Mouse (Mus musculus) thymus, postnatal 36 days (tissue): ENCODE results near the gene Srd5a1.

ENCODE experiments used
- DNase-seq, 2 experiments: peaks; one replicate each; pipeline ENCODE4 v3.0.0; 2022; ENCODE audit warnings: mixed read lengths in 2 of 2

The Srd5a1 gene

DNA sequence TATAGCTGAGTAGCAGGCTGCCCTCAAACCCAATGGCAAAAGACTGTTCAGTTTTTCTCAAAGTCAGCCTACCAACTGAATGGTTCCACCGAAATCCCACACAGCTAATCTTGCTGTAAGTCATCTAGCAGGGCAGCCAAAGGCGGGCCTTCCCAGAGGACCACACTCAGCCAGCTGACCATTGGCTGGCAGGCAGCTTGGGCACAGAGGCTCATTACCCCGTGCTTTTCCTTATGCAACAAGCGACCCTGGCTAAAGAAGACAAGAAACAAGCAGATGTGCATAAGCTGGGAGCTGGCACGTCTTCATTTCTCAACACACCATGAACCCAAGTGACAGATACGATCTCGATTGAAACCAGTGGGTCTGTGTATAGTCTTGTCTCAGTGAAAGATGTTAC is 73.9 kb downstream of the Srd5a1 start:
- DNase-seq = no peak

- DNase-seq = no peak
Observed at GRCm38 (mm10) chr13:69536021-69536420, 75.2 kb downstream of the Srd5a1 start.

DNA sequence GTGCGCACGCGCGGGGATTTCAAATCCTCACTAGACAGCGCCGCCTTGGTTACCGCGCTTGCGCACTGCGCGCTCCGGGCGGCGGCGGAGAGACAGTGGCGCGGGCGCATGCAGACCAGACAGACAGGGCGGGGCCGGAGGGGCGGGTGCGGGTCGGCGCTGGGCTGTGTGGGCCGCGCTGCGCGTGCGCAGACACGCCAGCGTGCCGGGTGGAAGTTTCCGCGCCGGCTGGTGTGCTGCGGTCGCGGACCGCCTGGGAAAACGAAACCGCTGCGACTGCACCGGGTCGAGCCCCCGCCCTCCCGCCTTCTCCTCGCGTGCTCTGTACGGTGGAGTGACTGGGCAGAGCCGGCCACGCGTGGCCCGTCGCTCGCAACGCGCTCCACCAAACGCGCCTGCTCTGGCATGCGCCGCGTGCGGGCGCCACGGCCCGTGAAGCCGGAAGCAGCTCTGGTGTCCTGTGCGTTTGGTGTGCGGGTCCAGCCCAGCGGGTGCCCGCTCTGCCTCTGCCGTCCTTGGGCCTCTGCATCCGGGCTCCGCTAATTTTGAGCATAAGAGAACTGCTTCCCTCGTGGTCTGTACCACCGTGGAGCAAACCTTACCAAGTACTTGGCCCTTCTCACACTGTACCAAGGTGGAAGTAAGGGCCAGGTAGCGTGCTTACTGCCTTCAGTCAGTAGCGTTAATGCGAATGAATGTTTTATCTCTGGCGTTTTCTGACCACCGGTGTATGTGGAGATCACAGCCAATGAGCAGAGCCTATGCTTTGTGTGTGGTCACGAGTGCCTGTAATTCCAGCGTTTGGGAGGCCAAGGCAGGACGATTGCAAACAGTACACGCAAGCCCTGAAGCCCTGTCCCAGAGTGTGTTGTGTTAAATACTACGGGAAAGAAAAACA is 76.3 kb downstream of the Srd5a1 start:
- DNase-seq = peak; percentile 98 to 99

DNA sequence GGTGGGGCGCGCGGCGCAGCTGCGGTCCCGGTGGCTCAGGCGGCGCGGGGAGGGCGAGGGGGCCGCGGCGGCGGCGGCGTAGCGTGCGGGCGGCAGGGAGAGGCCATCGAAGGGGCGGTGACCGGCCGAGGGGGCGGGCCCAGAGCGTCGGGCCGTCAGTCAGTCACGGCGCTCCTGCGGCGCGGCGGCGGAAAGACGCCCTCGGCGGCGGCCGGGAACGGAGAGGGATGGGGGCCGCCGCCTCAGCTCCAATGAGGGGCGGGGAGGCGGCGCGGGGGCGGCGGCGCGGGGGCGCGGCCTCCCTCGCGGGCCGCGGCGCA is 76.9 kb downstream of the Srd5a1 start, which contains the start of gene Tent4a:
TSS of gene Tent4a (minus strand) at position 284 of the 320 bp plus-strand sequence.
- no peak for DNase-seq

GRCm38 (mm10) chr13:69533405-69534333 is 77.6 kb downstream of the Srd5a1 start, which contains the start of gene Nsun2:
Nsun2 (plus strand) TSS chr13:69533746.
- DNase-seq = peak; percentile 45 to 66

DNA sequence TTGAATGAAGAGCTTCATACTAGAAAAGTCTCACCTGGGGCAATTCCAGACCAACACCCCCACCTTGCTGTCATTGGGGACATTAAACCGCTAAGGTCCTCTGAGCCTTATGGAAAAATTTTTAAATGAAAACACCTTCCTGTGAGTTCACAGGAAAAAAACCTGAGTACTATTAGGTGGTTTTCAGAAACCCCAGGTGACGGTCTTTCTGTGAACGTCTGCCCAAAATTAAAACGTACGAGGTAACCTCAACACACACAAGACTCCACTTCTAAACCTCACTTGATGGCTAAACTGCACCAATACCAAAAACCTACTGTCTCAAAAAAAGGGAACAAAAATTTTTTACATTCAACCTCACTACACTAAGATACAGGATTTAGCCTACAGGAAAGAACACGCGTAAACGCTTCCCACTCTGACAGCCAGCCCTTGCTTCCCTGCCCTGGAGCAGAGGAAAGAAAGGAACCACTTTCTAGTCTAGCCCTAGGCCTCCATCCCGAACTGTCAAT is 78.3 kb downstream of the Srd5a1 start:
- no peak for DNase-seq

DNA sequence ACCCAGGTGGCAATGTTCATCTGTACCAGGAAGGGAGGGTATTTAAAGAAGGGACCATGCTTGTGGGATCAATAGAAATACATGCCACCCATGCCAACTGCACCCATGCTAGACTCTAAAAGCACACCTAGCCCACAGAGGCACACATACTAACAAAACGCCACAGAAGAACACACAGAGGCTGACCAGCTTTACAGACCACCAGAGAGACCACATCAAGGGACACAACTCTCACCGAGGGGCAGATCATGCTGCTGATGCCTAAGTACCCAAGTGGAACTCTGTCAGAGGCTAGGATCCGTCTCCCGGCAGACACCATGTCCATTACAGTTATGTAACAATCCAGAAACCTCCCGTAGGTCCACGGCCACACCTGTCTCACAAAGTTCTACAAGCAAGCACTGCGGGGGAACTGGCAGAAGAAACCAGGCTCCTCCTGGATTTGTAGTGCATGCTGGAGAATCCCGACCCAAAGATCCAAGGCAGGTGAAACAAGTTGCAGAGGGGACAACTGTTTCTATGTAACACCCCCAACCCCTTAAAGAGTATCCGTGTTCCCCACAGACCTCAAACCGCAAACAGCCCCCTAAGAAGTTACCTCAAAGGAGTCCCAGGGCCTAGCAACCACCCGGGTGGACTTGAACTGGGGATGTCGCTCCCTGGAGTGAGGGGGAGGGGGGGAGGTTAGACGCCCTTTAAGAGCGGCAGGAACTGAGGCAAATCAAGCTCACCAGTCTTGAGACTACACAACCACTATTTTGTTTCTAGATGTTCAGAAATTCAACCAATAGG is 78.9 kb downstream of the Srd5a1 start:
- DNase-seq = peak in 1 of 2 experiments; percentile 27

GRCm38 (mm10) chr13:69531431-69531830 is 79.8 kb downstream of the Srd5a1 start:
- DNase-seq = no peak

DNA sequence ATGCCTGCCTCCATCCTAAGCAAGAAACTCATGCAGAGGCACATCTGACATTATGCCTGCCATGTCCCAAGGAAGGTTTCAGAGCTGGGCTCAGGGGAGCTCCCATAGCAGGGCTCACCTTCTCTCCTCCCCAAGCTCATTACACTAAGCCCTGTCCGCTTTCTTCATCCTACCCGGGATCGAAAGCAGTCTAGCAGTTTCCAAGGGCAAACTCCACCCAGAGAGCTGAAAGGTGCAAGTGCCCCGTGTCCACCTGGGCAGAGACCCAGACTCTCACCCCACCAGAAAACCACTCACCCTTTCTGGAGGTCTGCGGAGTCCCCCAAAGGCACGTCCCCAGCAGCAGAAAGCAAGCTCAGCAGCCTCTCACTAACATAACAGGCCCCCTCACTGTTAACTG is 80.3 kb downstream of the Srd5a1 start:
- DNase-seq = no peak

DNA sequence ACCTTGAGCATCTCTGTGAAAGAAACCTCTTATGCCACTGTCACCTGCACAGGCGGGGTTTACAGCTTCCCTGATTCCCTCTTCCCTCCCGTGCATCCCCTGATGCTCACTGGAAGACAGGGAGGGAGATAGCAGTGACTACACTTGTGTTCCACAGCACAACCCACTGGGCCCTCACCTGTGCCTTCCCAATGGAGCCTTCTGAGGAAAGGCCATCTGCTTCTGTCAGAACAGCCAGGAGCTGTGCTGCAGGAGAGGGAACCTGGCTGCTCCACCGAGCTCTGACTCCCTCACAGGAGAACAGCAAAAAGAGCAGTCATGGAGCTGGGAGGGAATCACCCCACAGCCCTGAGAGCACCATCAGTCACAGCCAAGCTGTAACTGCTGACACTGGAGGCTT is 81.1 kb downstream of the Srd5a1 start:
- DNase-seq = no peak

DNA sequence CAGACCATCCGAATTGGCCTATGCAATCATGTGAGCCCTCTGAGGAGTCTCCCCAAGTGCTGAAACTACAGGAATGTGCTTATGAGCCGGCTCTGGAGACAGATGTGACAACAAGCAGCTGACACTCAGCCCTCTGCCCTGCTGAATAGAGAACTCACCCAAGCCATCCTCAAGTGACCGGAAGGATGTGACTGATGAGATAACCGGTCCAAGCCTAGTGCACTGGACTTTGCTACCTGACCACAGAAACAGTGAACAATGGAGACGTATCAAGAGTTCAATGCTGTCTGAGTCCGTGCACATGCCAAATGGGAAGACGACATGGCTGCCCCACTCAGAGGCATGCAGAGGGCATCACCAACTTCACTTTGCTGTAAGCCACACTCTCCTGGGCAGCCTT is 82.7 kb downstream of the Srd5a1 start:
- DNase-seq = no peak

- no peak for DNase-seq
Observed at GRCm38 (mm10) chr13:69525867-69526266, 85.4 kb downstream of the Srd5a1 start.

GRCm38 (mm10) chr13:69524158-69524530 is 87.1 kb downstream of the Srd5a1 start:
- no peak for DNase-seq
